Mouse (Mus musculus) cerebellum, adult 8-10 months (tissue): Measurements from ENCODE around the gene Abhd18.
"Not testable (repeated sequence)": the region's sequence is repeated elsewhere in the genome, so short reads cannot be mapped to it uniquely, and the experiment has no call there.

ENCODE experiments used
- DNase-seq: peaks from one replicate; pipeline ENCODE4 v3.0.0; 2022

Gene Abhd18

GRCm38 (mm10) chr3:40846957-40847017, at the start of gene Abhd18:
Gene Abhd18, plus strand, starts transcription at chr3:40846970.
- DNase-seq, result not testable (repeated sequence)

GRCm38 (mm10) chr3:40798054-40798453, 48.7 kb upstream of the Abhd18 start:
- no peak for DNase-seq

- DNase-seq, result peak; percentile 13
These were observed 48.3 kb upstream of the Abhd18 start for GRCm38 (mm10) chr3:40798500-40798899.

GRCm38 (mm10) chr3:40799530-40800372, 47.0 kb upstream of the Abhd18 start, which contains the start of gene Plk4:
Gene Plk4, plus strand, starts transcription at chr3:40800019.
- peak; percentile 95 for DNase-seq

- peak; percentile 23 for DNase-seq
These were observed 46.4 kb upstream of the Abhd18 start for GRCm38 (mm10) chr3:40800373-40800823.

GRCm38 (mm10) chr3:40806871-40807270, 39.9 kb upstream of the Abhd18 start:
- no peak for DNase-seq

GRCm38 (mm10) chr3:40808686-40809085, 38.1 kb upstream of the Abhd18 start:
- DNase-seq, result no peak

- DNase-seq, result no peak
These were observed 36.9 kb upstream of the Abhd18 start for GRCm38 (mm10) chr3:40809894-40810293.

GRCm38 (mm10) chr3:40813275-40813674, 33.5 kb upstream of the Abhd18 start:
- DNase-seq, result no peak

GRCm38 (mm10) chr3:40845521-40845920, 1.2 kb upstream of the Abhd18 start:
- DNase-seq, result peak; percentile 22

- peak; percentile 96 for DNase-seq
These were observed 255 bp upstream of the Abhd18 start, which contains the start of gene Mfsd8 for GRCm38 (mm10) chr3:40846473-40846956. Gene Mfsd8, minus strand, starts transcription at chr3:40846886.

GRCm38 (mm10) chr3:40847018-40847417, 248 bp downstream of the Abhd18 start:
- DNase-seq, result peak; percentile 81

GRCm38 (mm10) chr3:40847936-40848335, 1.2 kb downstream of the Abhd18 start:
- not testable (repeated sequence) for DNase-seq

GRCm38 (mm10) chr3:40853123-40853738, 6.5 kb downstream of the Abhd18 start:
- not testable (repeated sequence) for DNase-seq

GRCm38 (mm10) chr3:40893816-40894258, 47.1 kb downstream of the Abhd18 start:
- DNase-seq, result peak; percentile 98

- peak; percentile 60 for DNase-seq
These were observed 47.6 kb downstream of the Abhd18 start for GRCm38 (mm10) chr3:40894336-40894735.

- not testable (repeated sequence) for DNase-seq
These were observed 55.7 kb downstream of the Abhd18 start, which contains the start of gene 1700034I23Rik for GRCm38 (mm10) chr3:40902443-40902842. Gene 1700034I23Rik, minus strand, starts transcription at chr3:40902543.

GRCm38 (mm10) chr3:40938189-40938588, 91.4 kb downstream of the Abhd18 start:
- no peak for DNase-seq

- no peak for DNase-seq
These were observed 91.8 kb downstream of the Abhd18 start for GRCm38 (mm10) chr3:40938592-40938991.

GRCm38 (mm10) chr3:40939019-40939418, 92.2 kb downstream of the Abhd18 start:
- DNase-seq, result no peak

GRCm38 (mm10) chr3:40949170-40949902, 102.6 kb downstream of the Abhd18 start, which contains the start of gene Larp1b:
Gene Larp1b, plus strand, starts transcription at chr3:40949828.
- peak; percentile 100 for DNase-seq

GRCm38 (mm10) chr3:40949903-40950600, 103.3 kb downstream of the Abhd18 start:
- peak; percentile 64 for DNase-seq
